Mouse (Mus musculus) thymus, postnatal 0 days (tissue): ENCODE data around the gene Cped1. TPM values are rescaled to one million over a fixed set of nuclear protein-coding genes. Genes with fewer than 3 reads are reported as not detected.

Source experiments
- DNase-seq: peaks from one replicate; pipeline ENCODE4 v3.0.0-alpha.2; 2015; ENCODE audit warnings: low spot score
- polyA plus RNA-seq: library from polyadenylated mRNA; unstranded; fragments of >200 nt; fragmentation: Nextera tagmentation; extraction: Ambion mirVana; gene quantifications from 2 replicates; pipeline ENCODE4 v1.2.1, GENCODE M21; 2015

Gene Cped1
- polyA plus RNA-seq, 1 experiment from 2014 or later: 0.72 TPM

DNA sequence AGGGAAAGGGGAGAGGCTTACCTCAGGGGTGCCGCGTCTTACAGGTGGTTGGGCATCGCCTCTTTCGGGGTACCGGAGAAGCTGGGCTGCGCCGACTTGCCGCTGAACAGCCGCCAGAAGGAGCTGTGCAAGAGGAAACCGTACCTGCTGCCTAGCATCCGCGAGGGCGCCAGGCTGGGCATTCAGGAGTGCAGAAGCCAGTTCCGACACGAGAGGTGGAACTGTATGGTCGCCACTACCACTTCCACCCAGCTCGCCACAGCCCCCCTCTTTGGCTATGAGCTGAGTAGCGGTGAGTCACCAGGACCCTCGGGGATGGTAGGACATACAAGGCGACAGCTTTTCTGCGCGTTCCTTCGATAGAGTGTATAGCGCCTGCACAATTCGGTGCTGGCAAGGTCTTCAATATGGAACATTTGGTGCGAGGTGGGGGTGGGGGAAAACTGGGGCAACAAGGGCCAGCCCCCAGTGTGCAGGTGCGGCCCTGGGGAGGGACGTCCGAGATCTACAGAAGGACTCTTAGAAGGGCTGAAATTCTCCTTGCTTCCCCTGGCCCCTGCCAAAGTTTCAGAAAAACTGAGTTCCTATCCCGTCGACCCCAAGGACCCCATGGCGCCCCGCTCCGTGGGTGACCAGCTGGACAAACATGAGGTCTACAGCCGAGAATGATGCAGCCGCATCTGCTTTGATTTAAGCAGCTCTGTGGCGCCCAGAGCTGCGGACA lies 303.2 kb downstream of the Cped1 start:
- peak; percentile 11 for DNase-seq

DNA sequence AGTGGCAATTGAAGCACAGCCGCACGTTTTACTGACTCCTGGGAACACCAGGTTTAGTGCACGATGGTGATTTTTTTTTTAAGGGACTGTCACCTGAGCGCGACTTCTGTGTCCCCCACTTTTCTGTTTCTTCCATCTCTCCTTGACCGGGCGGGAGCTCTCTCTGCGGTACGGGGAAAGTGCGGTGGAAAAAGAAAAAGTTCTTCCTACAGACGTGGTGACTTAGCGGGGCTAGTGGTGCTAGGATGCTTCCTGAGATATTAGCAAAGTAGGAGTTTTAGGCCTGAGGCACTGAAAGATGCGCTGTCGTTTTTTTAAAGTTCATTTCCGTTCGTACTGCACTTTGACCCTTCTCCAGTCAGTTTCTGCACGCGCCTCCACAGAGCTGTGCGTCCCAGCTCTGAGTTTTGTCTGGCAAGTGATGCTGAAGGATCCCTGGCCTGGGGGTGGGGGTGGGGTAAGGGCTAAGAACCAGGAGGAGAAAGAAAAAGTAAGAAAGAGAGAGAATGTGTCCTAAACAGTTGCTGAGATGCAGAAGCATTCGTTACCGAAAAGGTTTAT lies 303.8 kb downstream of the Cped1 start:
- no peak for DNase-seq

DNA sequence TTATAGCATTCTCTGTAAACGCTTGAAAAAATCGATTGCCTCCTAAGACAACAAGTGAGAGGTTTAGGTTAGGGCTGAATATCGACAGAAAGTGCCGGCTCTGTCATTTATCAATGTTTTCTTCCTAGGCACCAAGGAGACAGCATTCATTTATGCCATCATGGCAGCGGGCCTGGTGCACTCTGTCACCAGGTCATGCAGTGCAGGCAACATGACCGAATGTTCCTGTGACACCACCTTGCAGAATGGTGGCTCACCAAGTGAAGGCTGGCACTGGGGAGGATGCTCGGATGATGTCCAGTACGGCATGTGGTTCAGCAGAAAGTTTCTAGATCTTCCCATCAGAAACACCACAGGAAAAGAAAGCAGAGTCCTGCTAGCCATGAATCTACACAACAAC lies 305.1 kb downstream of the Cped1 start:
- no peak for DNase-seq

DNA sequence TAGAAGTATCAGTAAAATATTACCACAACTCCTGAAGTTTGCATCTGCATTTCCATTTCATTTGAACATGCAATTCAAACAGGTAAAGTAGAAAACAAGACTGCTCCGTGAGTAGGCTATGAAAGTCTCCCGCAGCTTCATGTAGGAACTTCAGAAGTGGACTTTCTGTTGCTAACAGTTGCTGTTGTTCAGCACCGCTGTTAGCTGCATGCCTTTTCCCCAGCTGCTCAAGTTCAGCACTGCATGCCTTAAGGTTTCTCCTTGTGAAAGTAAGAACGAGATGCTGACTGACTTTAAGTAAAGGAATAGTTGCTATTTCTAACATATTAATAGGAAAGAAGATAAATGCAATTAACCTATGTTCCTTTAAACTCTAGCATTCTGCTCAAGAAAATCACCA lies 306.3 kb downstream of the Cped1 start:
- no peak for DNase-seq

DNA sequence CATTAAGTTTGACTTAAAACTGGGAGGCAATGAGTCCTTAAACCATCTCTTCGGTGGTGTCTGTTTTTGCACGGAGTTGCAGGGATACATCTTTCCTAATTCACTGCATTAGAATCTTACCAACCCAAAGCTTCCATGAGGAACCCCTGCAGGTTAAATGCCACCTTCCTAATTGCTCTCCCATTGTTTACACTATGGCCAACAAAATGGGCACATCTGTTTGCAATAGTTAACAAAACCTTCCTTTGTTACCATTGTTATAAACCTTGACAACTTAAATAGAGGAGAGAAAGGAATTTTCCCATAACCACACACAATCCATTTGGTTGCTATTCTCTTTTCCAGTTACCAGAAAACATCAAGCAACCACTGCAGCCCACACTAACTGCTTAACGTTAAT lies 308.2 kb downstream of the Cped1 start:
- DNase-seq: no peak

DNA sequence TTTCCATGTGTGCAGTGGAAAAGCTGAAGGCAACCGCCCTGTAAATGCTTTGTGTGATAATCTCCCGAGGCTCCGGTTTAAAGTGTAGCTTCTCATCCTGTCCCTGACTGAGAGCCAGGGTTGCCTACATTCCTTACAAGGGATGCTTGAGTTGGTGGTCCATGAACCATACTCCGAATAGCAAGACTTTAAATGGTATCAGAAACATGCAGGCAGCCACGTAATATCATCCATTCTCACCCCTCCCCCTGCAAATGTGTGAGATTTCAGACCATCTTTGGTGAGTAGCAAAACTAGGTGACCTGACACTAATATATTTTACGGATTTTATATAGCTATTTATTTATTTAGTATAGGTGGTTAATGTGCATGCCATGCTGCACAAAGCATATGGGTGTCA lies 311.3 kb downstream of the Cped1 start:
- DNase-seq: no peak

DNA sequence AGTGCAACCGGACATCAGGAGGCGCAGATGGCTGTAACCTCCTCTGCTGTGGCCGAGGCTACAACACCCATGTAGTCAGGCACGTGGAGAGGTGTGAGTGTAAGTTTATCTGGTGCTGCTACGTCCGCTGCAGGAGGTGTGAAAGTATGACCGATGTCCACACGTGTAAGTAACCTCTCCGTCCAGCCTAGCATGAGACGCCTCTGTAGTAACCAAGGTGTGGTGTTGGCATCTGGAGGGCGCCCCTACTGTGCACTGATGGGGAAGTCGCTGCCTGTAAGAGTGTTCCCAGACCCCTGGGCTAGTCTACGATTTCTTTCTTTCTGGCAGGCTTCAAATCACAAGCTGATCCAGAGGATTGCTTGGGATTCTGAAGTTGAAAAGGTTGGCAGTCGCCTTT lies 312.3 kb downstream of the Cped1 start:
- DNase-seq: no peak

Other genes starting within 250 kb of the Cped1 start
- 10.4 and 11.4 TPM in 2 replicates for gene Tspan12, start 133.4 kb upstream of the Cped1 start, polyA plus RNA-seq
- gene Ing3, start 36.3 kb upstream of the Cped1 start, polyA plus RNA-seq: 76.4 and 81.0 TPM in 2 replicates